Mouse (Mus musculus): ENCODE results near the gene Ppp6r1.

Ppp6r1 gene

DNA sequence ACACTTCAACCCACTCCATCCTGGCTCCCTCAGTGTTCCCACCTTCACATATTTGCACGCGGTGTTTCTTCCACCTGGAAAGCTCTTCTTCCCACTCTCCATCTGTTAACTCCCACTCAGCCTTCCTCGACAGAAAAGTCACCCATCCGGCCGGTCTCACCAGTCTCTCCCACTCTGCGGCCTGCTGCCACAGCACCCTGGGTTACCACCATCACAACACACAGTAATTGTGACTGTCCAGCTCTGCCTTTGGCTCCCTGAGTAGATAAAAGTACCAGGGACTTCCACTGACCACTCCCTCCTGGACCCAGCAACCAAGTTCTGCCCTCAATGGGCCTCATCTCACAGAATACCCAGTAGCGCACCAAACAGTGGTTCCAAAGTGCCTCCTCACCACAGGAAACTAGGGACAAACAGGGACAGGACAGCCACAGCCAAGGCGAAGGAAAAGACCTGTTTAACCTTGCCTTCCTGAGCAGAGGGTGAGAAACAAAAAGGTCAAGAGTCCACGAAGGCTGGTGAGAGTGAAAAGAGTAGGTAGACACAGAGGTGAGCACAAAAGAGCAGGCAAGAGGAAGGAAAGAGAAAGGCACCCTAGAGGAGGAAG is 1.2 kb downstream of the Ppp6r1 start:
- DNase-seq (ENCODE audit: low read depth, low spot score): no peak

- DNase-seq (ENCODE audit: low read depth, low spot score): no peak
Observed at GRCm38 (mm10) chr7:4656818-4657217, 2.0 kb downstream of the Ppp6r1 start.

DNA sequence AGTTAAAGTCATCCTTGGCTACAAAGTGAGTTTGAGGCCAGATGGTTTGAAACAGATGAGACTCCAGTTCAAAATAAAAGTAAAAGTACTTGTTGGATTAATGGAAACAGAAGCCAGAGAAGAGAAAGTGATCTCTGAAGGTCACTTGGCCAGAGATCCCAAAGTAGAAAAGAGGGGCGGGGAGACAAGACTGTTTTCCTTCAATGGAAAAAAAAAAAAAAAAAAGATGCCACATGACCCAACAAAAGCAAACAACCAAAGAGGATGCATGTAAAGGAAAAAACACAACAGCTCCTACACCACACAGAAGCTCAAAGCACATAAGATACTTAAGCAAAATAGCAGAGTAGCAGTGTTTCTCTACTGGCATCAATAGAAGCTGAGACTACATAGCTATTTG is 2.9 kb downstream of the Ppp6r1 start:
- no peak for DNase-seq (ENCODE audit: low read depth, low spot score)

DNA sequence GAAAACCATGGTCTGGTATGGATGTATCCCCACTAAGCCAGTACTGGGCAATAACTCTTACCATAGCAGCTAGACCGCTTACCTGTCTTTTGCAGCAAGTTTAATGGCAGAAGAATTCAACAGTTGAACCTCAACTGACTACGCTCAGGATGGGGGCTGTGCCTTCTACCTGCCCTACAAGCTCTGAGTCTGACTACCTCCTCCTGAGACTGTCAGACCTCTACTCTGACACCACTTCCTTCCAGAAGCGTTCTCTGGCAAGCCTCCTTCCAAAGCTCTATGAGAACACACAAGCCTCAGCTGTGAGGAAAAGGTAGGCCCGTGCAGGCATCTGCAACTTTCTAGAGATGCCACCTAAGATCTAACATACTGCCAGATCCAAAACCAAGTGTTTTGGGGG is 3.4 kb downstream of the Ppp6r1 start:
- no peak for DNase-seq (ENCODE audit: low read depth, low spot score)

- DNase-seq (ENCODE audit: low read depth, low spot score): no peak
Observed at GRCm38 (mm10) chr7:4654221-4654620, 4.6 kb downstream of the Ppp6r1 start.

DNA sequence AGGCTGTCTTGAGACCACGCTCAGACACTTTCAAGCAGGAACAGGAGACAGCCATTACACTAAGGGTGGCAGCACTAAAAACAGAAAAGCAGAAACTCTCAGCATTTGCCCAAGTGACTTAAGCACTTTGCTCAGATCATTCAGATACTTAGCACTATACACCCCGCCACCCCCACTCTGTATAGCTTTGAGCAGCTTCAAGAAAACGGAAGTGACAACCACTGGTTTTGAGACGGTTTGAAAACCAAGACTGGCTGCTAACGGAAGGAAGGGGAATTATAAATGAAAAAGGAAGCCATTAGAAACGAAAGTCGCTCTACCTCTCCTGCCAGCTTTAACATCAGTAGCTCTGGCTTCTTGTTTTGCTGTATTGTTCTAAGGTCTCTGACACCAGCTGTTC is 5.0 kb downstream of the Ppp6r1 start:
- no peak for DNase-seq (ENCODE audit: low read depth, low spot score)

GRCm38 (mm10) chr7:4653351-4653750 is 5.5 kb downstream of the Ppp6r1 start:
- no peak for DNase-seq (ENCODE audit: low read depth, low spot score)

- DNase-seq (ENCODE audit: low read depth, low spot score): no peak
Observed at GRCm38 (mm10) chr7:4652726-4653125, 6.1 kb downstream of the Ppp6r1 start.

DNA sequence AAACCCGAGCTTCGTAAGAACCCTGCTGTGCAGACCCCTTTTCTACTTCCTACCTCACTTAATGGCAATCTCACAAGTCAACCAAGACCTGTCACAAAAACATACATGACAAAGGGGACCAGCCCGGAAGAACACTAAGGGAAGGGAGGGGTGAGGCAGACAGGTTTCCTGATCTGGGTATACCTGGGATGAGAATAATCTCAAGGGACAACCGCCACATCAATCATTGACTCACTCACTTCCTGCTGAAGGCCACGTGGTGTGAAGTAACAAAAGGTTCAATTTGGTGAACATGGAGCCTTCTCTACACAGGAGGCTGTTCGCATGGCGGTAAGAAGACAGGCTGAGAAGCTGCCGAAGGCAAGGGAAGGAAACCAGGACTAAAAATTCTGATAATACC is 7.2 kb downstream of the Ppp6r1 start:
- DNase-seq (ENCODE audit: low read depth, low spot score): peak; percentile 42

DNA sequence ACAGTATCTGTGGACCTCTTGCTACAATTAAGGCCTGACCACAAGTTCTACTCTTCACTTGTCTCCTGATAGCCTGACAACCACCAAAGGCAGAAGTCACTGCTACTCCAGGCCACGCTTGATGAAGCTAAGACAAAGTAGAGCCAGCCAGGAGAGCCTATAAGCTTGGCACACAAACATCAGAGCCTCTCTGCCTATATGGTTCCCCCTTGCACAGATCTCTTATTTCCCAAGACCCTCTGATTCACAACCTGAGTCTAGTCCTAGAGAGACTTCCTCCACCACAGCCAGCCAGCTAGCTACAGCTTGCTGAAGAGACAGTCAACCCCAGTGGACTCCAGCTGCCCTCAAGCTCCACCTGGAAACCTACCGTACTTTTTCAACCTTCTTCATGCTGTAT is 10.8 kb downstream of the Ppp6r1 start:
- DNase-seq (ENCODE audit: low read depth, low spot score): no peak

- no peak for DNase-seq (ENCODE audit: low read depth, low spot score)
Observed at GRCm38 (mm10) chr7:4647291-4647690, 11.5 kb downstream of the Ppp6r1 start.

DNA sequence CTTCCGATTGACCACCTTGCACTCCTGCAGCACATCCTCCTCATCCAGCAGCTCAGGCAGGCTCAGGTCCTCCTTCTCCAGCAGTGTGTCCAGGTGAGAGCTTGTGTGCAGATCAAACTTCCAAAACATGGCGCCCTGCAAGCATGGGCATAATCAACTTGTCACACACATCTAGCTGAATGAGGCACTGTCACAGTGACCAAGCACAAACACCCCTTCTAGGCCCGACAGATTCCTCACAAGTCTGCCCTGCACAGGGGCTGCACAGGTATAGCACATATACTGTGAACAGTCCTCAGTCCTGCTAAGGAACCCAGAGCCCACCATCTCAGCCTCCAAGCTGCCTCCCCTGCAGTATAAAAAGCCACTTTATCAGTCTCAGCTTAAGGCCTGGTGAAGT is 12.0 kb downstream of the Ppp6r1 start:
- DNase-seq (ENCODE audit: low read depth, low spot score): no peak

DNA sequence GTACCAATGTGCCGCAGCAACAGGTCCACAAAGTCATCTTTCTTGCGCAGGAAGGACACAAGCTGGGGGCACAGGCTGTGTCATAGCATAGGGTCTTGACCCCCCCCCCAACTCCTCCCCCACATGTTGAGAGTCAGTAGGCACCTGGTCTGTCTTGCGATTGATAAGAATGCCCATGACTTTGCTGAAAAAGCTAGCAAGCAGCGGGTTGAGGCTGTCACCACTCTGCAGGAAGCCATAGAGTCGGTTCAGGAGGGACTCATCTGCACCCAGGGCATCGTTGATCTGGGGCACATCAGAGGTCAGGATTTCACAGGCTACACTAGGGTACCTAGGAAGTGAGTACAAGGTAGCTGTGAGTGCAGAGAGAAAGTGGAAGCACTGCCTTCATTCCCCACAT is 15.6 kb downstream of the Ppp6r1 start:
- no peak for DNase-seq (ENCODE audit: low read depth, low spot score)

DNA sequence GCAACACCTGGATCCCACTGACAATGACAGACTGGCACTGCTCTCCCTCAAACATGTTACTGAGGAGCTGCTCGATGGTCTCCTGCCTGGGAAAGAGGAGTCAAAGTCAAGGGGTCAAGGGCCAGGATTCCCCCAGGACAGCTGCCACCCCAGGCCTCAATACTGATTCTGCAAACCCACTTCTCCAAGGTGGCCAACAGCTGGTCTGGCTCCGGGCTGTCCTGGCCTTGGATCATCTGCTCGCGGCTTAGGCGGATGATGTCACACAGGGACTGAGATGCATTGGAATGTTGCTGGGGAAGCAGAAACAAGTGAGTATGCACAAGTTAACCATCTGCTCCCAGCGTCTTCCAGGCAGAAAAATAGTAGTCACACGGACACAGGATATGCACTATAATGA is 16.9 kb downstream of the Ppp6r1 start:
- DNase-seq (ENCODE audit: low read depth, low spot score): no peak

- no peak for DNase-seq (ENCODE audit: low read depth, low spot score)
Observed at GRCm38 (mm10) chr7:4641155-4641554, 17.7 kb downstream of the Ppp6r1 start.

- DNase-seq (ENCODE audit: low read depth, low spot score): no peak
Observed at GRCm38 (mm10) chr7:4636179-4636578, 22.6 kb downstream of the Ppp6r1 start.

DNA sequence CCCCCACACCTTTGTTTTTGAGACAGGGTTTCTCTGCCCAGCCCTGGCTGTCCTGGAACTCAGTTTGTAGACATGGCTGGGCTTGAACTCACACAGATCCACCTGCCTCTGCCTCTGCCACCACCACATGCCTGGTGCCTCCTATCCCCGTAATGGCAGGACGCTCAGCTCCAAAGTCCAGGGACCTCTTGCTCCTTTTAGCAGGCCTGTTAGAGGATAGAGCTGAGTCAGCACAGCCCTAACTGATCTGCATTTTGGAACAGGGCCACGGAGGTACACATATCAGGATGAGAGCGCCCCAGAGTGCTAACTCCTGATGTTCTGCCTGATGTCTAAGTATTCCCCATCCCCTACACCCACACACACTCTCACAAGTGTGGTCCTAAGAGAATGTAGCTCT is 27.8 kb downstream of the Ppp6r1 start, which contains the start of gene Tmem86b:
Gene Tmem86b (minus strand): TSS at position 392 of the 400 bp plus-strand sequence.
- no peak for DNase-seq (ENCODE audit: low read depth, low spot score)

DNA sequence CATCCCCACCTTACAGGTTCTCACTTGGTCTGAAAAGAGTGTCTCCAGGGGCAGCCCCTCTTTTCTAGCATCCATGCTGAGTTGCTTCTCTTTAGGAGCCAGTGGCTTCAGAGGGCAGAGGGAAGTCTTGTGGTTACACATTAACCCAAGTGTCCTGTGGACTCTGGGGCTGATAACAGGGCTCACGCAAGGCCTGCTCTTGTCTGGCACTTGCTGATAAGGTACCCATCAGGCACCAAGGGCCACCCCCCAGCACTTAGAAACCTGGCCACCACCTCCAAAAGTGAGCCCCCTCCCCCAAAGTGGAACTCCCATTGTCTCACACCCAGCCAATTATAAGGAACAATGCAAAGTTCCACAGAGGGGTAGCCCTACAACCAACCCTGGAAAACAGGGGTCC is 28.6 kb downstream of the Ppp6r1 start:
- DNase-seq (ENCODE audit: low read depth, low spot score): no peak

DNA sequence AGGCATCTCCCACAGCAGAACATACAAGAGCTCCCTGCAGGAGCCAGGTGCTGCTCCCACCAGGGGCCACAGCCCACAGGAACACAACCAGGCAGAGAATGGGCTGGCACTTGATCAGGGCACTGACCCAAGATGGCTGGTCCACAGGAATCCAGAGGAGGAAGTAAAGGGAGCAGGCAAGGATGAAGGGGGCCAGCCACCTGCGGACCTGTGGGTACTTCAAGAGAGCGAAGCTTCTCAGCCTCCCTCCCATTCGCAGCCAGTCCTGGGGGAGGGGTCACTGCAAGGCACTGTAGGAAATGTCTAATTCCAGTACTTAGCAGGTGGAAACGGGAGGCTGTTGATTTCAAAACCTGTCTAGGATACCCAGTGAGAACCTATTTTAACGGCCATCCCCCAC is 29.2 kb downstream of the Ppp6r1 start:
- no peak for DNase-seq (ENCODE audit: low read depth, low spot score)

- no peak for DNase-seq (ENCODE audit: low read depth, low spot score)
Observed at GRCm38 (mm10) chr7:4625928-4626327, 32.9 kb downstream of the Ppp6r1 start.

GRCm38 (mm10) chr7:4624343-4624742 is 34.5 kb downstream of the Ppp6r1 start:
- no peak for DNase-seq (ENCODE audit: low read depth, low spot score)

DNA sequence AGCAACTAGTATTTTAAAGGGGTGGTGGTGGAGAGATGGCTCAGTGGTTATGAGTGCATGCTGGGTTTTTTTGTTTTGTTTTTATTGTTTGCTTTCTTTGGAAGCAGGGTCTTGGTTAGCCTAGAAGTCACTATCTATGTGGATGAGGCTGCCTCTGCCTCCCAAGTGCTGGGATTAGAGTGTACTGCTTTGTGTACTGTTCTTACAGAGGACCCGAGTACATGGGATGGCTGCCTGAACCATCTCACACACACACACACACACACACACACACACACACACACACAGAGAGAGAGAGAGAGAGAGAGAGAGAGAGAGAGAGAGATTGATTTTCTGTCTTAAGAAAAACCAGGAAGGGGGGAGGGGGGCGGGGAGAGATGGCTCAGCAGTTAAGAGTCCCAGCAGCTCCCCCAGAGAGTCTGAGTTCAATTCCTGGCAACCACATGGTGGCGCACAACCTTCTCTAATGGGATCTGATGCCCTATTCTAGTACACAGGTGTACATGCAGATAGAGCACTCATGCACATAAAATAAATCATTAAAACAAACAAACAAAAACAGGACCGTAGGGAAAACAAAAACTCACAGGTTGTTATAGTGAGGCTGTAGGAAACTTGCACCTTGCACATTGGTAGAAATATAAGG is 35.2 kb downstream of the Ppp6r1 start:
- peak; percentile 70 for DNase-seq (ENCODE audit: low read depth, low spot score)

DNA sequence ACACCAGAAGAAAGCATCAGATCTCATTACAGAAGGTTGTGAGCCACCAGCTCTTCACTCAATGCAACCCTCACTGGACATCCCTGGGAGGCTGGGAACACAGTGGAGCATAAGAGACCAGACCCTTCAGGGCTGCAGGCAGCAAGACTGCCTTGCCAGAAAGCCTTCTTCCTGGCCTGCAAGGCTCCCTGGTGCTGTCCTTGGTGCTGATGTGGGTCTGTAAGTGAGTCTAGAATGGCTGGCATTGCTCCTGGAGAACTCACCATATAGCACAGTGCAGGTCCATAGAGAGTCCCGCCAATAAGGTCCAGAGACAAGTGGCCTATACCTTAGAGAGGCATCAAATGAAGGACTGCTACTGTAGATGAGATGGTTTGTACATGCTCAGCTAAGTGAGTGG is 38.8 kb downstream of the Ppp6r1 start:
- peak; percentile 79 for DNase-seq (ENCODE audit: low read depth, low spot score)
